Comparison of ENCODE assay signal across 9 mouse cellular contexts in genomic region chr8:72583056-72583771, GRCm38 (mm10). TPM values are rescaled to one million over a fixed set of nuclear protein-coding genes. Genes with fewer than 3 reads are reported as not detected.
DNase-seq lines count a peak whose midpoint lies in the region; ATAC-seq and TF ChIP-seq lines count a peak whose summit lies in the region.
"Had no signal": no experiment of that assay in that cellular context is flagged by ENCODE, and none has a peak within 500 bp of the region (broad histone marks: within the 10 kb centered on the region; RNA-seq: fewer than 3 reads in every experiment).

No protein-coding gene starts in this region.

- no peak overlapping the region for H3K4me2 ChIP-seq in lung, embryonic 14.5 days
- H3K4me2 ChIP-seq: stomach, embryonic 15.5 days had no signal

- no peak overlapping the region for H3K9ac ChIP-seq in lung, embryonic 14.5 days
- H3K9ac ChIP-seq: stomach, embryonic 15.5 days had no signal

- no peak overlapping the region for H3K4me3 ChIP-seq in lung, adult 2 months (replicated peaks; ENCODE audit: extremely low read depth, low read depth, low read length)
- no peak overlapping the region for H3K4me3 ChIP-seq in lung, embryonic 14.5 days (ENCODE audit: low read depth, low read length)
- H3K4me3 ChIP-seq in forebrain, embryonic 10.5 days: no peak overlapping the region
- H3K4me3 ChIP-seq: stomach, embryonic 15.5 days had no signal

- TF ChIP-seq CTCF in lung, adult 2 months (IDR thresholded peaks at IDR 0.05; ENCODE audit: insufficient read depth, low read length): no peak
- no peak for TF ChIP-seq CTCF in lung, embryonic 14.5 days (IDR thresholded peaks at IDR 0.05; ENCODE audit: low read depth)

- DNase-seq in lung, adult 18-20 months: peak; percentile 57 to 71
- no peak for DNase-seq in lung, adult 2 months
- peak; percentile 71 for DNase-seq in NIH3T3 (ENCODE audit: low read depth)
- peak; percentile 69 to 77 for DNase-seq in gastrocnemius, adult 8-10 months (ENCODE audit: low spot score in 2 of 2)
- peak; percentile 25 for DNase-seq in lung, embryonic 14.5 days
- no peak for DNase-seq in cerebellum, adult 8-10 months
- DNase-seq in forebrain, embryonic 10.5 days (ENCODE audit: extremely low spot score, low spot score): no peak

- ATAC-seq in lung, embryonic 14.5 days (ENCODE audit: insufficient read depth): no peak
- ATAC-seq in frontal cortex, adult (ENCODE audit: low TSS enrichment): no peak

- no peak overlapping the region for H3K27ac ChIP-seq in lung, embryonic 14.5 days (ENCODE audit: low read depth)
- no peak overlapping the region for H3K27ac ChIP-seq in forebrain, embryonic 10.5 days
- H3K27ac ChIP-seq: stomach, embryonic 15.5 days had no signal

- WGBS in lung, adult 2 months: 70% methylated on average over 7 of the region's 7 CpGs
- 72% methylated on average over 7 of the region's 7 CpGs for WGBS in lung, embryonic 14.5 days
- WGBS in forebrain, embryonic 10.5 days: 88% methylated on average over 7 of the region's 7 CpGs

- no peaks in the 10 kb centered on the region for H3K4me1 ChIP-seq in lung, adult 2 months (ENCODE audit: control insufficient read depth, insufficient read depth, low read length)
- H3K4me1 ChIP-seq in lung, embryonic 14.5 days (ENCODE audit: insufficient read depth): no peaks in the 10 kb centered on the region
- H3K4me1 ChIP-seq in forebrain, embryonic 10.5 days: peaks cover 3% of the 10 kb centered on the region; the same call in 1 of the 2 replicates
- H3K4me1 ChIP-seq: stomach, embryonic 15.5 days had no signal

- TF ChIP-seq POLR2A in lung, adult 2 months (IDR thresholded peaks at IDR 0.05; ENCODE audit: borderline replicate concordance, extremely low read depth, low read depth, low read length): no peak

- no peaks in the 10 kb centered on the region for H3K27me3 ChIP-seq in lung, embryonic 14.5 days (ENCODE audit: insufficient read depth, low read length)
- no peaks in the 10 kb centered on the region for H3K27me3 ChIP-seq in forebrain, embryonic 10.5 days (ENCODE audit: poor library complexity, severe bottlenecking)
- H3K27me3 ChIP-seq: stomach, embryonic 15.5 days had no signal

- no peaks in the 10 kb centered on the region for H3K9me3 ChIP-seq in lung, embryonic 14.5 days (ENCODE audit: low read depth, low read length)
- H3K9me3 ChIP-seq in forebrain, embryonic 10.5 days: no peaks in the 10 kb centered on the region
- H3K9me3 ChIP-seq: stomach, embryonic 15.5 days had no signal

- no peaks in the 10 kb centered on the region for H3K36me3 ChIP-seq in lung, embryonic 14.5 days (ENCODE audit: insufficient read depth)
- no peaks in the 10 kb centered on the region for H3K36me3 ChIP-seq in forebrain, embryonic 10.5 days (replicated peaks)
- H3K36me3 ChIP-seq: stomach, embryonic 15.5 days had no signal

RNA-seq across cellular contexts. Expression of gene Tmem38a, which starts 11.4 kb away (rescaled TPM):
- 39.3 and 101 TPM in 2 replicates for polyA plus RNA-seq in lung, adult 2 months (2012; rRNA removed)
- 1,000 to 10,000 TPM; 1,273 to 1,305 (median 1,290) TPM for total RNA-seq in gastrocnemius, adult 8-10 months (2022)
- polyA plus RNA-seq in lung, embryonic 14.5 days (2014; fragmentation: Nextera tagmentation; extraction: Ambion mirVana): 12.7 and 18.3 TPM in 2 replicates
- polyA plus RNA-seq in forebrain, embryonic 10.5 days (2016; fragmentation: Nextera tagmentation; extraction: Ambion mirVana): 8.6 and 10.4 TPM in 2 replicates

RNA-seq across cellular contexts. Expression of gene Smim7, which starts 12.3 kb away (rescaled TPM):
- polyA plus RNA-seq in lung, adult 2 months (2012; rRNA removed): 42.2 and 48.3 TPM in 2 replicates
- 10 to 100 TPM; 69.1 to 77.1 (median 75.1) TPM for total RNA-seq in gastrocnemius, adult 8-10 months (2022)
- polyA plus RNA-seq in lung, embryonic 14.5 days (2014; fragmentation: Nextera tagmentation; extraction: Ambion mirVana): 121 and 130 TPM in 2 replicates
- 105 and 106 TPM in 2 replicates for polyA plus RNA-seq in forebrain, embryonic 10.5 days (2016; fragmentation: Nextera tagmentation; extraction: Ambion mirVana)

RNA-seq across cellular contexts. Expression of gene Med26, which starts 35.1 kb away (rescaled TPM):
- 10.0 and 14.3 TPM in 2 replicates for polyA plus RNA-seq in lung, adult 2 months (2012; rRNA removed)
- total RNA-seq in gastrocnemius, adult 8-10 months (2022): 1 to 10 TPM; 6.5 to 8.3 (median 7.7) TPM
- 16.7 and 17.5 TPM in 2 replicates for polyA plus RNA-seq in lung, embryonic 14.5 days (2014; fragmentation: Nextera tagmentation; extraction: Ambion mirVana)
- 19.4 and 20.1 TPM in 2 replicates for polyA plus RNA-seq in forebrain, embryonic 10.5 days (2016; fragmentation: Nextera tagmentation; extraction: Ambion mirVana)

Comparison
In these comparisons a context has a peak if more than half of its experiments do, and no peak if none do; other contexts are left out.
1. DNase-seq: peak in lung, adult 18-20 months (2 of 2), NIH3T3 (single experiment), gastrocnemius, adult 8-10 months (2 of 2) and lung, embryonic 14.5 days (single experiment); none in lung, adult 2 months (single experiment), cerebellum, adult 8-10 months (single experiment) and forebrain, embryonic 10.5 days (single experiment).